ENCODE assay signal across 8 mouse cellular contexts in the genomic region with DNA sequence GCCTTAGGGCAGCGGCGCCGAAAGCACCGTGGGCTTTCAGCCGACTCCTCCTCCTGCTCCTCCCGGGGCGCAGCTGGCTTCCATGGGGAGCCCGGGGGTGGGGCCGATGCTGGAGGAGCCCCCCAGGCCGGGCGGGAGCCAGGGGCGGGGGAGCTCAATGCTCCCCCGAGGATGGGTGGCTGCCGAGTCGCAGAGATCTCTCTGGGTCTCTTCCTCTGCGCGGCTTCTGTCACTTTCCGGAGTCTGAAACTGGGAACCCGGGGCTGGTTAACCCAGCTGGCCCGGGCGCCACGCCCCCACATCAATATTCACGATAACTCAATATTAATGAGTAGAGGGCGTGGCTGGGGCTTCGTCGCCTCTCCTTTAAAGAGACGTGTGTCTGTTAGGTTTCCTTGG. TPM values are rescaled to one million over a fixed set of nuclear protein-coding genes. Genes with fewer than 3 reads are reported as not detected.
DNase-seq lines count a peak whose midpoint lies in the region; ATAC-seq lines count a peak whose summit lies in the region.

A gene (minus strand): TSS at position 229 of the 399 bp plus-strand sequence.

- peak; percentile 14 for DNase-seq in A20 (ENCODE audit: low read depth, low spot score)
- DNase-seq in T-cell, adult 2 months (ENCODE audit: low spot score): peak; percentile 26
- DNase-seq in embryonic facial prominence, embryonic 11.5 days (ENCODE audit: low spot score): peak; percentile 78
- DNase-seq in kidney, adult 9 months: peak; percentile 82

- H3K4me1 ChIP-seq in embryonic facial prominence, embryonic 11.5 days (ENCODE audit: control insufficient read depth, insufficient read depth, low read length): no peaks in the 10 kb centered on the region
- peaks cover 10% of the 10 kb centered on the region for H3K4me1 ChIP-seq in heart, embryonic 11.5 days (ENCODE audit: control insufficient read depth, insufficient read depth, low read length)
- H3K4me1 ChIP-seq in liver, embryonic 15.5 days (replicated peaks): peaks cover 13% of the 10 kb centered on the region
- H3K4me1 ChIP-seq in neural tube, embryonic 13.5 days (replicated peaks): peaks cover 11% of the 10 kb centered on the region

- H3K4me3 ChIP-seq in embryonic facial prominence, embryonic 11.5 days (ENCODE audit: low read depth, low read length): peak within 1 kb of the TSS; percentile 68
- H3K4me3 ChIP-seq in heart, embryonic 11.5 days (ENCODE audit: low read depth, low read length): peak within 1 kb of the TSS; percentile 54
- peak within 1 kb of the TSS; percentile 56 for H3K4me3 ChIP-seq in liver, embryonic 15.5 days (replicated peaks)
- peak within 1 kb of the TSS; percentile 60 for H3K4me3 ChIP-seq in neural tube, embryonic 13.5 days

- H3K27ac ChIP-seq in embryonic facial prominence, embryonic 11.5 days (replicated peaks; ENCODE audit: low read depth, low read length): no peak within 1 kb of the TSS
- no peak within 1 kb of the TSS for H3K27ac ChIP-seq in heart, embryonic 11.5 days (ENCODE audit: low read depth, low read length)
- no peak within 1 kb of the TSS for H3K27ac ChIP-seq in liver, embryonic 15.5 days (replicated peaks)
- no peak within 1 kb of the TSS for H3K27ac ChIP-seq in neural tube, embryonic 13.5 days (replicated peaks)

- H3K27me3 ChIP-seq in embryonic facial prominence, embryonic 11.5 days (ENCODE audit: control insufficient read depth, insufficient read depth, low read length): peaks cover 8% of the 10 kb centered on the region; the same call in 1 of the 2 replicates
- no peaks in the 10 kb centered on the region for H3K27me3 ChIP-seq in heart, embryonic 11.5 days (ENCODE audit: control insufficient read depth, insufficient read depth, low read length)
- H3K27me3 ChIP-seq in liver, embryonic 15.5 days: peaks cover 57% of the 10 kb centered on the region
- peaks cover 41% of the 10 kb centered on the region for H3K27me3 ChIP-seq in neural tube, embryonic 13.5 days

- no peaks in the 10 kb centered on the region for H3K9me3 ChIP-seq in embryonic facial prominence, embryonic 11.5 days (replicated peaks; ENCODE audit: control insufficient read depth, low read length)
- no peaks in the 10 kb centered on the region for H3K9me3 ChIP-seq in heart, embryonic 11.5 days (replicated peaks; ENCODE audit: control insufficient read depth, low read length)
- H3K9me3 ChIP-seq in liver, embryonic 15.5 days (replicated peaks): no peaks in the 10 kb centered on the region
- H3K9me3 ChIP-seq in neural tube, embryonic 13.5 days: no peaks in the 10 kb centered on the region

- H3K36me3 ChIP-seq in embryonic facial prominence, embryonic 11.5 days (replicated peaks; ENCODE audit: control insufficient read depth, insufficient read depth, low read depth, low read length): no peaks in the 10 kb centered on the region
- H3K36me3 ChIP-seq in heart, embryonic 11.5 days (ENCODE audit: control insufficient read depth, insufficient read depth, low read length): no peaks in the 10 kb centered on the region
- no peaks in the 10 kb centered on the region for H3K36me3 ChIP-seq in liver, embryonic 15.5 days (replicated peaks)
- no peaks in the 10 kb centered on the region for H3K36me3 ChIP-seq in neural tube, embryonic 13.5 days

- peak within 1 kb of the TSS; percentile 60 for H3K9ac ChIP-seq in embryonic facial prominence, embryonic 11.5 days (replicated peaks; ENCODE audit: low read length)
- peak within 1 kb of the TSS; percentile 70 for H3K9ac ChIP-seq in heart, embryonic 11.5 days (ENCODE audit: low read depth, low read length)
- H3K9ac ChIP-seq in liver, embryonic 15.5 days: peak within 1 kb of the TSS; percentile 8; the same call in 1 of the 2 replicates
- peak within 1 kb of the TSS; percentile 73 for H3K9ac ChIP-seq in neural tube, embryonic 13.5 days

- H3K4me2 ChIP-seq in embryonic facial prominence, embryonic 11.5 days (ENCODE audit: low read depth, low read length): peak within 1 kb of the TSS; percentile 99
- H3K4me2 ChIP-seq in heart, embryonic 11.5 days: peak within 1 kb of the TSS; percentile 73
- peak within 1 kb of the TSS; percentile 78 for H3K4me2 ChIP-seq in liver, embryonic 15.5 days
- H3K4me2 ChIP-seq in neural tube, embryonic 13.5 days: peak within 1 kb of the TSS; percentile 96

- 0% methylated on average over 25 of the region's 27 CpGs for WGBS in embryonic facial prominence, embryonic 11.5 days
- WGBS in heart, embryonic 11.5 days (ENCODE audit: insufficient replicate concordance): 0% methylated on average over 24 of the region's 27 CpGs
- WGBS in liver, embryonic 15.5 days (ENCODE audit: insufficient replicate concordance): under 1% methylated on average over 19 of the region's 27 CpGs
- 1% methylated on average over 27 of the region's 27 CpGs for WGBS in neural tube, embryonic 13.5 days

- 0 out of 2 replicates have a peak, but pooled peaks have one; percentile 46 for ATAC-seq in embryonic facial prominence, embryonic 11.5 days (replicated peaks; ENCODE audit: insufficient number of reproducible peaks, low FRiP score, low TSS enrichment, low read depth)
- no peak for ATAC-seq in heart, embryonic 11.5 days (replicated peaks; ENCODE audit: insufficient number of reproducible peaks, low FRiP score, low TSS enrichment)
- peak; percentile 23; the same call in 1 of the 2 replicates for ATAC-seq in liver, embryonic 15.5 days (ENCODE audit: insufficient read depth)
- peak; percentile 63; the same call in 1 of the 2 replicates for ATAC-seq in neural tube, embryonic 13.5 days (ENCODE audit: low read depth)
- ATAC-seq in monocyte, adult 5-6 weeks (replicated peaks; ENCODE audit: insufficient number of reproducible peaks, low FRiP score, low TSS enrichment, poor library complexity, severe bottlenecking): no peak

RNA-seq across cellular contexts. Expression of the gene that starts here (rescaled TPM):
- 1.2 and 1.5 TPM in 2 replicates for polyA plus RNA-seq in embryonic facial prominence, embryonic 11.5 days (2014; fragmentation: Nextera tagmentation; extraction: Ambion mirVana)
- polyA plus RNA-seq in heart, embryonic 11.5 days (2014; fragmentation: Nextera tagmentation; extraction: Ambion mirVana): 8.2 TPM in 2 replicates
- 1.1 and 1.3 TPM in 2 replicates for polyA plus RNA-seq in liver, embryonic 15.5 days (2015; fragmentation: Nextera tagmentation; extraction: Ambion mirVana)
- 3.3 and 3.7 TPM in 2 replicates for polyA plus RNA-seq in neural tube, embryonic 13.5 days (2015; fragmentation: Nextera tagmentation; extraction: Ambion mirVana)
- 0.78 TPM in 1 of 3 replicates, not detected in the others for total RNA-seq in monocyte, adult 5-6 weeks (2017)

Comparison
In these comparisons a context has a peak if more than half of its experiments do, and no peak if none do; other contexts are left out.
1. DNase-seq: peak in every context shown above with its lines; median percentile 82 in kidney, adult 9 months; 78 in embryonic facial prominence, embryonic 11.5 days; 26 in T-cell, adult 2 months; 14 in A20.
2. ATAC-seq: peak in embryonic facial prominence, embryonic 11.5 days (single experiment), liver, embryonic 15.5 days (single experiment) and neural tube, embryonic 13.5 days (single experiment); none in heart, embryonic 11.5 days (single experiment) and monocyte, adult 5-6 weeks (single experiment).
3. H3K9ac ChIP-seq: peak in every context shown above with its lines; median percentile 73 in neural tube, embryonic 13.5 days; 70 in heart, embryonic 11.5 days; 60 in embryonic facial prominence, embryonic 11.5 days; 8 in liver, embryonic 15.5 days.
4. Peak in every context shown above with its lines, with median percentiles within 50 percentile points of each other: H3K4me2 ChIP-seq and H3K4me3 ChIP-seq.